14 mouse cellular contexts compared by ENCODE assay signal in the genomic region with DNA sequence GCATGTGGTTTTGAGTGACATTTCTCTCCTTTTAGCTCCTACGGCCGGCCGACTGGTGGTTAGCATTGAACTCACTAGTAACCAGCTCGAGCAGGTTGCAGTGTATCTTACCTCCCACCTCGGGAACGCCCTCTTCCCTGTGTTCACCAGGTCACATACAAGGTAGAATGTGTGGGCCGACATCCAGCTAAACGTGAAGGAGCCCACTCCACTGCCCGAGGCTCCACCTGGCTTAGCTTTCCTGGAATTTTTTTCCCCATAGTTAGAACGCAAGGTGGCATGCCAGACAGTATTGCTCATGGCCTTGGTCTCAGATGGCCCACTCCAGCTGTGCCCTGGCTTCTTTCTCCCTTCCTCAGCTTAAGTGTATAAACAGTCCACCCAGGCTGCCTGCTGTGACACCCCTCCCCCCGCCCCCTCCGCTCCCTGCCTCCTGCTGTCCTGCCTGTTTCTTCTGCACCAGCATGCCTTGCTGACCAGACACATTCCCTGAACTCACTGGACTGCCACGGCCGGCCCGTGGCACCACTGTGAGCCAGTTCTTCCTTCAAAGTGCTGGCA. TPM values are rescaled to one million over a fixed set of nuclear protein-coding genes. Genes with fewer than 3 reads are reported as not detected.
DNase-seq lines count a peak whose midpoint lies in the region; ATAC-seq and TF ChIP-seq lines count a peak whose summit lies in the region.
"Had no signal": no experiment of that assay in that cellular context is flagged by ENCODE, and none has a peak within 500 bp of the region (broad histone marks: within the 10 kb centered on the region; RNA-seq: fewer than 3 reads in every experiment).

No protein-coding gene starts in this region.

- ATAC-seq in heart, embryonic 11.5 days (replicated peaks; ENCODE audit: insufficient number of reproducible peaks, low FRiP score, low TSS enrichment), result 0 out of 2 replicates have a peak, but pooled peaks have one; percentile 55
- ATAC-seq: activated CD4-positive, CD25-positive, alpha-beta regulatory T cell, adult 4 months; midbrain, embryonic 16.5 days had no signal

- WGBS in heart, embryonic 11.5 days (ENCODE audit: insufficient replicate concordance), result 45% methylated on average over 15 of the region's 15 CpGs
- 64% methylated on average over 15 of the region's 15 CpGs for WGBS in heart, adult 2 months
- 64% methylated on average over 15 of the region's 15 CpGs for WGBS in limb, embryonic 10.5 days
- WGBS in cerebellum, adult 2 months, result 49% methylated on average over 15 of the region's 15 CpGs

- DNase-seq in heart, adult 2 months, result no peak
- DNase-seq in retina, embryonic 14.5 days (ENCODE audit: low spot score), result peak; percentile 13
- DNase-seq in retina, postnatal 1 day, result no peak
- no peak for DNase-seq in limb, embryonic 10.5 days (ENCODE audit: low spot score)
- DNase-seq in cerebellum, adult 2 months, result no peak
- DNase-seq in right cerebral cortex, postnatal 10 days (ENCODE audit: low spot score in 2 of 2), result no peak
- DNase-seq in urinary bladder, adult 2 months (ENCODE audit: low spot score), result no peak
- DNase-seq: cerebellum, postnatal 36 days; heart, postnatal 10 days; thymus, postnatal 25 days had no signal

- H3K27ac ChIP-seq in heart, embryonic 11.5 days (ENCODE audit: low read depth, low read length), result no peak overlapping the region
- H3K27ac ChIP-seq in heart, adult 2 months, result no peak overlapping the region
- H3K27ac ChIP-seq in limb, embryonic 10.5 days, result 0 out of 2 replicates have a peak overlapping the region, but pooled peaks have one; percentile 33
- H3K27ac ChIP-seq in cerebellum, adult 2 months (ENCODE audit: insufficient read depth, low read length), result no peak overlapping the region
- H3K27ac ChIP-seq: liver, embryonic 14.5 days had no signal

- no peak for TF ChIP-seq CTCF in heart, adult 2 months (IDR thresholded peaks at IDR 0.05)
- no peak for TF ChIP-seq CTCF in cerebellum, adult 2 months (IDR thresholded peaks at IDR 0.05; ENCODE audit: borderline replicate concordance, insufficient read depth, low read depth, low read length)

- H3K4me1 ChIP-seq in heart, embryonic 11.5 days (ENCODE audit: control insufficient read depth, insufficient read depth, low read length), result peaks cover 12% of the 10 kb centered on the region; the same call in 1 of the 2 replicates
- no peaks in the 10 kb centered on the region for H3K4me1 ChIP-seq in heart, adult 2 months (ENCODE audit: control insufficient read depth, insufficient read depth, low read length)
- H3K4me1 ChIP-seq in limb, embryonic 10.5 days, result peaks cover 27% of the 10 kb centered on the region
- peaks cover 5% of the 10 kb centered on the region for H3K4me1 ChIP-seq in cerebellum, adult 2 months (ENCODE audit: control insufficient read depth, insufficient read depth, low read length)

- H3K4me2 ChIP-seq in heart, embryonic 11.5 days, result no peak overlapping the region

- intact Hi-C loops in heart, adult 2 months (cut with DNase I), result no loop called here

- no peaks in the 10 kb centered on the region for H3K36me3 ChIP-seq in heart, embryonic 11.5 days (ENCODE audit: control insufficient read depth, insufficient read depth, low read length)
- H3K36me3 ChIP-seq in heart, adult 2 months (ENCODE audit: control insufficient read depth, insufficient read depth, low read length), result no peaks in the 10 kb centered on the region
- no peaks in the 10 kb centered on the region for H3K36me3 ChIP-seq in limb, embryonic 10.5 days

- H3K79me2 ChIP-seq in heart, adult 2 months (replicated peaks; ENCODE audit: control insufficient read depth, insufficient read depth, low read length), result no peaks in the 10 kb centered on the region; the same call in 1 of the 2 replicates

- no peak overlapping the region for H3K9ac ChIP-seq in heart, embryonic 11.5 days (ENCODE audit: low read depth, low read length)
- H3K9ac ChIP-seq in heart, adult 2 months (ENCODE audit: low read depth, low read length), result no peak overlapping the region
- H3K9ac ChIP-seq: liver, embryonic 14.5 days had no signal

- TF ChIP-seq EP300 in heart, adult 2 months (IDR thresholded peaks at IDR 0.05; ENCODE audit: insufficient read depth, low read depth, low read length), result no peak

- H3K4me3 ChIP-seq in heart, embryonic 11.5 days (ENCODE audit: low read depth, low read length), result no peak overlapping the region
- H3K4me3 ChIP-seq in heart, adult 2 months, result no peak overlapping the region
- H3K4me3 ChIP-seq in limb, embryonic 10.5 days, result no peak overlapping the region
- H3K4me3 ChIP-seq in cerebellum, adult 2 months (replicated peaks; ENCODE audit: insufficient read depth, low read depth, low read length), result no peak overlapping the region

- no peaks in the 10 kb centered on the region for H3K9me3 ChIP-seq in heart, embryonic 11.5 days (replicated peaks; ENCODE audit: control insufficient read depth, low read length)
- no peaks in the 10 kb centered on the region for H3K9me3 ChIP-seq in limb, embryonic 10.5 days (replicated peaks)

- no peak for TF ChIP-seq POLR2A in heart, adult 2 months (IDR thresholded peaks at IDR 0.05; ENCODE audit: insufficient read depth, low read depth, low read length)
- TF ChIP-seq POLR2A in cerebellum, adult 2 months (IDR thresholded peaks at IDR 0.05; ENCODE audit: borderline replicate concordance, insufficient read depth, low read length), result no peak

- no peaks in the 10 kb centered on the region for H3K27me3 ChIP-seq in heart, embryonic 11.5 days (ENCODE audit: control insufficient read depth, insufficient read depth, low read length)
- no peaks in the 10 kb centered on the region for H3K27me3 ChIP-seq in heart, adult 2 months (ENCODE audit: control insufficient read depth, insufficient read depth, low read length)
- H3K27me3 ChIP-seq in limb, embryonic 10.5 days (ENCODE audit: low read depth, poor library complexity, severe bottlenecking), result no peaks in the 10 kb centered on the region
- H3K27me3 ChIP-seq in cerebellum, adult 2 months (ENCODE audit: control insufficient read depth, insufficient read depth, low read length), result no peaks in the 10 kb centered on the region

RNA-seq across cellular contexts. Expression of gene Retreg1, which starts 33.7 kb away (rescaled TPM):
- polyA plus RNA-seq in heart, embryonic 11.5 days (2014; fragmentation: Nextera tagmentation; extraction: Ambion mirVana), result 47.2 and 48.4 TPM in 2 replicates
- total RNA-seq in heart, adult 2 months (2021), result 100 to 1,000 TPM; 248 to 328 TPM
- 41.0 and 59.1 TPM in 2 replicates for polyA plus RNA-seq in heart, adult 2 months (2012; rRNA removed)
- polyA plus RNA-seq in limb, embryonic 10.5 days (2016; fragmentation: Nextera tagmentation; extraction: Ambion mirVana), result 1.2 and 1.9 TPM in 2 replicates
- 24.8 and 26.6 TPM in 2 replicates for polyA plus RNA-seq in cerebellum, adult 2 months (2012; rRNA removed)
- 12.3 and 13.6 TPM in 2 replicates for polyA plus RNA-seq in urinary bladder, adult 2 months (2012; rRNA removed)
